Mouse (Mus musculus) megakaryocyte progenitor cell, adult 5-6 weeks (primary cell): ENCODE measurements around the gene Rexo4. TPM values are rescaled to one million over a fixed set of nuclear protein-coding genes. Genes with fewer than 3 reads are reported as not detected.
A peak's percentile ranks its signal among the peaks of the same experiment; 100 is the strongest.

ENCODE experiments used
- ATAC-seq: replicated peaks from 2 replicates; pipeline ENCODE4 v1.8.0; 2016; ENCODE audit warnings: mild to moderate bottlenecking, moderate TSS enrichment, inconsistent platforms; ENCODE audit not compliant: poor library complexity
- total RNA-seq, 2 experiments: library from RNA; stranded (forward) in 1 of 2; stranded (reverse) in 1 of 2; fragments of 157-497, 149-512 nt in 1 of 2; fragments of 200-1000 nt in 1 of 2; gene quantifications; 2 replicates each; pipeline versions ENCODE4 v1.2.3 to v1.2.4; 2015 to 2017

The Rexo4 gene
- total RNA-seq, 2 experiments from 2014 or later, result 24.9 to 88.4 TPM

- ATAC-seq, result 0 out of 2 replicates have a peak, but pooled peaks have one; percentile 12
These were observed 53.0 kb downstream of the Rexo4 start for GRCm38 (mm10) chr2:26910994-26911765.

DNA sequence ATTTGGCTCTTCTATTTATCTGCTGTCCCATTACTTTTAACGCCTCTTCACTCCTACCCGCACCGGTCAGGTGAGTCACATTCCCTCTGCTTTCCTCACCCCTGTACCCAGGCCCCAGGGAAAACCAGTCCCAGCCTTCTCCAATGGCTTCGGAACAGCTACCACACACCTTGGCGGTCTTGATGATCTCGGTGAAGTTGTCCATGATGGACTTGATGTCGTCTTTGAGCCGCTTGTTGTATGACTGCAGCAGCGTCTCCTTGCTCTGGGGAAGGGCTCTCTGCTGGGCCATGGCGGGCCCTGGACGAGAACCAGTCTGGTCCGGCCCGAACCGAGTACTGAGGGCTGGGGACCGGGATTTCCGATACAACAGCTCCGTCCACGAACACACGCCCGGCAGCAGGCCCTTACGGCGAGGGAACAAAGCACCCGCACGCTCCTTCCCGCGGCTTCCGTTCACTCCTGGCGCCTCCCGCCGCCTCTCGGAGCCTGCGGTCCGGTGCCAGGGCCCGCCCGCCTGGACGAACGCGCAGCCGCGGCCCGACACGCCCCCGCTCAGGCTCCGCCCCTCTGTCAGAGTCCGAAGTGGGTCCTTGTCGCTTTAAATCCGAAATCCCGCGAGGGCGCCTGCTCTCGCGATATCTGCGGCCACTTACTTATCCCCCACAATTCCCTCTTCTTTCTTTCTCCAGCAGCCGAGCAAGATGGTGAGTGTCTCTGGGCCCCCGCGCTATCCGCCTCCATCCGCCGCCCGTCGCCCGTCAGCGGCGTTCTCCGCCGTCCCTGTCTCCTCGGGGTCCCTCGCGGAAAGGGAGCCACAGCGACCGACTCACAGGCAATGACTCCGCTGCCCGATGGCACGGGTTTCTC, 53.8 kb downstream of the Rexo4 start, which contains the start of the genes Med22 and Rpl7a:
Gene Med22, minus strand, starts transcription at position 554 of the 870 bp plus-strand sequence.
Gene Rpl7a, plus strand, starts transcription at position 641 of the 870 bp plus-strand sequence.
- ATAC-seq, result peak; percentile 79

DNA sequence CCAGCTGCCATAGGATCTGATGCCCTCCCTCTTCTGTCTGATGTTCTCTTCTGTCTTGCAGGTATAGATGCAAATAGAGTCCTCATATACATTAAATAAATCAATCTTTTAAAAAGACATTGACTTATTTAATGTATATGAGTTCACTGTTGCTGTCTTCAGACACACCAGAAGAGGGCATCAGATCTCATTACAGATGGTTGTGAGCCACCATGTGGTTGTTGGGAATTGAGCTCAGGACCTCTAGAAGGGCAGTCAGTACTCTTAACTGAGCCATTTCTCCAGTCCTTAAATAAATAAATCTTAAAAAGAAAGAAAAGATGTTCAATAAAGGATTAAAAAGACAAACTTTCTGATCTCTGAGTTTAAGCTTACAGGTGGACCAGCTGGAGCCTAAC, 54.8 kb downstream of the Rexo4 start:
- ATAC-seq, result no peak

DNA sequence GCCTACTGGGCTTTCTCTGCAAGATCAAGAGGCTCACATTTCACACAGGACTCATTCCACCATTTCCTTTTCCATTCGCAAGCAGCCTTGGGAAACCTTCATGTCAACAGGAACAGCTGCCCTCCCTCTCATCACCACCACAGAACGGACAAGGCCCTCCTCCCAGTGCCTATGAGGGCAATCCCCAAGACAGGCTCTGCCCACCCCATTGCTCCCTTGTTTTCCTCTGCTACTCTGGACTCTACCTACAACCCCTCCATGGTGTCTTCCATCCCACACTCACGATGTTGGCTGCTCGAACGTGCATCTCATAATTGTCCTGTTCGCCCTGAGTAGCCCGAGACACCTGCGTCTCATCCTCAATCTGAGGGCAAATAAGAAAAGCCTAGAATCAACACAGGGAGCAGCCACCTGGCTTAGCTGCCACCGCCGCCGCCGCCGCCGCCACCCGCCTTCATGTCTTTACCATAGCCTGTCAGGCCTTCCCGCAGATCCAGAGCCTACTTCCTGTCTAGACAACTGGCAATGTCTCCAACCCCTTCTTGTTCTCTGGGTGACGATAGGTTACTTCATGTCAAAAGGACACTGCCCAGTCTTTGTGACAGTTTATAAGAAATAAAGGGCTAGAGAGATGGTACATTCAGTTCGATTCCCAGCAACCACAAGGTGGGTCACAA, 55.3 kb downstream of the Rexo4 start:
- no peak for ATAC-seq

- no peak for ATAC-seq
These were observed 57.1 kb downstream of the Rexo4 start for GRCm38 (mm10) chr2:26907109-26907508.

DNA sequence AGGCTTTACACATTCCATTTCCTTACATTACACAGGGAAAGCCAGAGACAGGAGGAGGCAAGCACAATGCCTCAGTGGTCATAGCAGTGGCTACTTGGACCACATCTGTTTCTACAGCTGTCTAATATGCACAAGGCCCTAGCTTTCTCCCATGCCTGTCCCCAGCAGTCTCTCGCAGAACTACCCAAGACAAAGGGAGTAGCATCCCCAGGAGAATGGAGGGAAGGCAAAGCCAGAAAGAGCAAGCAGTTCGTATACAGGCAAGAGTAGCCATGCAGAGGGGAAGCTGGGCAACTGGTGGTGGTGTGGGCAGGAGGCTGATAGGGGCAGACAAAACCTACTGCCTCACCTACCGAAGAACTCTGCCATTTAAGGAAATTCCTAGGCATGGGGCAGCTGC, 57.8 kb downstream of the Rexo4 start:
- ATAC-seq, result no peak

DNA sequence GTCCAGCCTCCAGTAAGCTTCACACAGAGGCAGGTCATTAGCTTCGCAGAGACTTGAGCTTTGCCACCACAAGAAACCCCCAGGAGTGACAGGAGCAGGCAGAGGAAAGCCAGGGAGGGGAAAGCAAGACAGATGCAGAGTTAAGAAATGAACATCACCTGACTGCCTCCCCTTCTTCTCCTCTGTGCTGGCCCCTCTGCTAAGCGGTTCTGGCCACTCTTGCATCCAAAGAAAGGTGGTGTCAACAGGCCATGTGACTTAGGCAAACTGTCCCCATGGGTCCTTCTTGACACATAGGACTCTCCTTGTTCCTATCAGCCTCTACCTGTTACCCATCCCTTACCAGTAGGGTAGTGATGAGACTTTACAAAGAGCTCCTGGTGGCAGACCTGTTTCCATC, 58.2 kb downstream of the Rexo4 start:
- ATAC-seq, result no peak

Other genes starting within 250 kb of the Rexo4 start
- not detected in 2 replicates for gene Abo, start 99.4 kb downstream of the Rexo4 start, total RNA-seq (2015)
- gene Abo, start 99.4 kb downstream of the Rexo4 start, total RNA-seq (2017), result not detected in 2 replicates
- gene Surf6, start 61.5 kb downstream of the Rexo4 start, total RNA-seq (2015), result 14.7 and 26.2 TPM in 2 replicates
- 50.7 and 56.8 TPM in 2 replicates for gene Surf6, start 61.5 kb downstream of the Rexo4 start, total RNA-seq (2017)
- gene Med22, start 53.7 kb downstream of the Rexo4 start, total RNA-seq (2015), result 7.2 and 7.7 TPM in 2 replicates
- gene Med22, start 53.7 kb downstream of the Rexo4 start, total RNA-seq (2017), result 17.0 and 17.6 TPM in 2 replicates
- 2,379 and 2,445 TPM in 2 replicates for gene Rpl7a, start 53.6 kb downstream of the Rexo4 start, total RNA-seq (2015)
- gene Rpl7a, start 53.6 kb downstream of the Rexo4 start, total RNA-seq (2017), result 2,150 and 2,311 TPM in 2 replicates
- 55.3 and 55.8 TPM in 2 replicates for gene Surf2, start 48.0 kb downstream of the Rexo4 start, total RNA-seq (2015)
- 62.8 and 86.7 TPM in 2 replicates for gene Surf2, start 48.0 kb downstream of the Rexo4 start, total RNA-seq (2017)
- gene Surf1, start 47.9 kb downstream of the Rexo4 start, total RNA-seq (2015), result 72.3 and 90.4 TPM in 2 replicates
- gene Surf1, start 47.9 kb downstream of the Rexo4 start, total RNA-seq (2017), result 51.3 and 73.5 TPM in 2 replicates
- gene Surf4, start 30.5 kb downstream of the Rexo4 start, total RNA-seq (2015), result 121 and 123 TPM in 2 replicates
- 107 and 114 TPM in 2 replicates for gene Surf4, start 30.5 kb downstream of the Rexo4 start, total RNA-seq (2017)
- 0.05 and 0.15 TPM in 2 replicates for gene Stkld1, start 30.3 kb downstream of the Rexo4 start, total RNA-seq (2015)
- 0.14 TPM in 1 of 2 replicates, not detected in the other for gene Stkld1, start 30.3 kb downstream of the Rexo4 start, total RNA-seq (2017)
- gene Adamts13, start 9.0 kb upstream of the Rexo4 start, total RNA-seq (2015), result 0.15 and 1.3 TPM in 2 replicates
- gene Adamts13, start 9.0 kb upstream of the Rexo4 start, total RNA-seq (2017), result not detected in 2 replicates
- gene Cacfd1, start 45.5 kb upstream of the Rexo4 start, total RNA-seq (2015), result 15.9 and 18.2 TPM in 2 replicates
- 5.1 and 11.5 TPM in 2 replicates for gene Cacfd1, start 45.5 kb upstream of the Rexo4 start, total RNA-seq (2017)
- 2.7 and 2.9 TPM in 2 replicates for gene Slc2a6, start 63.6 kb upstream of the Rexo4 start, total RNA-seq (2015)
- 4.6 and 6.7 TPM in 2 replicates for gene Slc2a6, start 63.6 kb upstream of the Rexo4 start, total RNA-seq (2017)
- not detected in 2 replicates for gene Mymk, start 107.8 kb upstream of the Rexo4 start, total RNA-seq (2015)
- gene Mymk, start 107.8 kb upstream of the Rexo4 start, total RNA-seq (2017), result not detected in 2 replicates
- not detected in 2 replicates for gene Adamtsl2, start 115.0 kb upstream of the Rexo4 start, total RNA-seq (2015)
- gene Adamtsl2, start 115.0 kb upstream of the Rexo4 start, total RNA-seq (2017), result not detected in 2 replicates
- not detected in 2 replicates for gene Fam163b, start 178.1 kb upstream of the Rexo4 start, total RNA-seq (2015)
- not detected in 2 replicates for gene Fam163b, start 178.1 kb upstream of the Rexo4 start, total RNA-seq (2017)
- gene Dbh, start 200.8 kb upstream of the Rexo4 start, total RNA-seq (2015), result not detected in 2 replicates
- not detected in 2 replicates for gene Dbh, start 200.8 kb upstream of the Rexo4 start, total RNA-seq (2017)